Mouse (Mus musculus) spleen, postnatal 10 days (tissue): Measurements from ENCODE around the gene Gm20388.

ENCODE experiments used
- DNase-seq, 2 experiments: peaks; one replicate each; pipeline ENCODE4 v3.0.0; 2021 to 2022; ENCODE audit warnings: low spot score in 2 of 2

Gene Gm20388

GRCm38 (mm10) chr8:124284984-124285576 lies 4374.4 kb downstream of the Gm20388 start:
- no peak for DNase-seq

- DNase-seq, result no peak
Observed at GRCm38 (mm10) chr8:124286461-124287124, 4376.0 kb downstream of the Gm20388 start.

- no peak for DNase-seq
Observed at GRCm38 (mm10) chr8:124288215-124288864, 4377.7 kb downstream of the Gm20388 start.

- no peak for DNase-seq
Observed at GRCm38 (mm10) chr8:124289481-124290050, 4378.9 kb downstream of the Gm20388 start.

GRCm38 (mm10) chr8:124290911-124291691 lies 4380.5 kb downstream of the Gm20388 start:
- no peak for DNase-seq

GRCm38 (mm10) chr8:124291693-124292092 lies 4381.1 kb downstream of the Gm20388 start:
- no peak for DNase-seq

GRCm38 (mm10) chr8:124292965-124293364 lies 4382.3 kb downstream of the Gm20388 start:
- DNase-seq, result no peak

GRCm38 (mm10) chr8:124294425-124294824 lies 4383.8 kb downstream of the Gm20388 start:
- no peak for DNase-seq

- no peak for DNase-seq
Observed at GRCm38 (mm10) chr8:124294900-124295299, 4384.3 kb downstream of the Gm20388 start.

- no peak for DNase-seq
Observed at GRCm38 (mm10) chr8:124295357-124295756, 4384.7 kb downstream of the Gm20388 start.

- no peak for DNase-seq
Observed at GRCm38 (mm10) chr8:124301512-124301911, 4390.9 kb downstream of the Gm20388 start.

- no peak for DNase-seq
Observed at GRCm38 (mm10) chr8:124301935-124302555, 4391.4 kb downstream of the Gm20388 start.

GRCm38 (mm10) chr8:124303211-124303902 lies 4392.7 kb downstream of the Gm20388 start:
- DNase-seq, result no peak

GRCm38 (mm10) chr8:124304141-124304540 lies 4393.5 kb downstream of the Gm20388 start:
- no peak for DNase-seq

GRCm38 (mm10) chr8:124306574-124306973 lies 4395.9 kb downstream of the Gm20388 start:
- DNase-seq, result no peak

GRCm38 (mm10) chr8:124307700-124308099 lies 4397.1 kb downstream of the Gm20388 start:
- DNase-seq, result no peak

GRCm38 (mm10) chr8:124310509-124310908 lies 4399.9 kb downstream of the Gm20388 start:
- no peak for DNase-seq

- no peak for DNase-seq
Observed at GRCm38 (mm10) chr8:124311111-124311510, 4400.5 kb downstream of the Gm20388 start.

GRCm38 (mm10) chr8:124311723-124312122 lies 4401.1 kb downstream of the Gm20388 start:
- DNase-seq, result no peak

GRCm38 (mm10) chr8:124312228-124312627 lies 4401.6 kb downstream of the Gm20388 start:
- no peak for DNase-seq

- DNase-seq, result peak in 1 of 2 experiments; percentile 58
Observed at GRCm38 (mm10) chr8:124314803-124315202, 4404.2 kb downstream of the Gm20388 start.
